Comparison of ENCODE assay signal across 8 mouse cellular contexts in genomic region chr2:152007783-152008182, GRCm38 (mm10). TPM values are rescaled to one million over a fixed set of nuclear protein-coding genes. Genes with fewer than 3 reads are reported as not detected.
A peak's percentile ranks its signal among the peaks of the same experiment; 100 is the strongest.
DNase-seq lines count a peak whose midpoint lies in the region; ATAC-seq and TF ChIP-seq lines count a peak whose summit lies in the region.

No protein-coding gene starts in this region.

- H3K27ac ChIP-seq in hindbrain, embryonic 16.5 days (ENCODE audit: low read depth, low read length): no peak overlapping the region
- H3K27ac ChIP-seq in hindbrain, embryonic 14.5 days: no peak overlapping the region
- H3K27ac ChIP-seq in bone marrow macrophage, adult 2 months (ENCODE audit: insufficient read depth, low read depth, low read length): no peak overlapping the region
- no peak overlapping the region for H3K27ac ChIP-seq in small intestine, adult 2 months (ENCODE audit: insufficient read depth, low read depth, low read length)

- H3K4me3 ChIP-seq in hindbrain, embryonic 16.5 days (ENCODE audit: low read length): no peak overlapping the region
- no peak overlapping the region for H3K4me3 ChIP-seq in hindbrain, embryonic 14.5 days (replicated peaks; ENCODE audit: low read length)
- no peak overlapping the region for H3K4me3 ChIP-seq in bone marrow macrophage, adult 2 months (ENCODE audit: insufficient read depth, low read length)
- H3K4me3 ChIP-seq in small intestine, adult 2 months (ENCODE audit: low read depth, low read length): no peak overlapping the region

- no peaks in the 10 kb centered on the region for H3K27me3 ChIP-seq in hindbrain, embryonic 16.5 days (replicated peaks; ENCODE audit: control insufficient read depth, insufficient read depth, low read length)
- no peaks in the 10 kb centered on the region for H3K27me3 ChIP-seq in hindbrain, embryonic 14.5 days (ENCODE audit: control insufficient read depth, insufficient read depth, low read length)
- H3K27me3 ChIP-seq in small intestine, adult 2 months (ENCODE audit: control insufficient read depth, insufficient read depth, low read length): no peaks in the 10 kb centered on the region

- no peaks in the 10 kb centered on the region for H3K9me3 ChIP-seq in hindbrain, embryonic 16.5 days (ENCODE audit: control insufficient read depth, low read length)
- H3K9me3 ChIP-seq in hindbrain, embryonic 14.5 days (ENCODE audit: control insufficient read depth, low read length): no peaks in the 10 kb centered on the region

- WGBS in hindbrain, embryonic 16.5 days: 60% methylated on average over 10 of the region's 10 CpGs
- 64% methylated on average over 10 of the region's 10 CpGs for WGBS in hindbrain, embryonic 14.5 days
- WGBS in small intestine, adult 2 months: 67% methylated on average over 10 of the region's 10 CpGs

- H3K4me2 ChIP-seq in hindbrain, embryonic 16.5 days (ENCODE audit: low read length): no peak overlapping the region
- H3K4me2 ChIP-seq in hindbrain, embryonic 14.5 days (replicated peaks): no peak overlapping the region

- TF ChIP-seq POLR2A in bone marrow macrophage, adult 2 months (IDR thresholded peaks at IDR 0.05; ENCODE audit: borderline replicate concordance, low read depth, low read length): no peak
- TF ChIP-seq POLR2A in small intestine, adult 2 months (IDR thresholded peaks at IDR 0.05; ENCODE audit: low read depth, low read length): no peak

- peak; percentile 48 for TF ChIP-seq CTCF in bone marrow macrophage, adult 2 months (IDR thresholded peaks at IDR 0.05; ENCODE audit: low read depth, low read length)
- TF ChIP-seq CTCF in small intestine, adult 2 months (IDR thresholded peaks at IDR 0.05; ENCODE audit: extremely low read depth, insufficient read length, insufficient replicate concordance, low read depth, low read length): peak; percentile 67

- H3K4me1 ChIP-seq in hindbrain, embryonic 16.5 days (ENCODE audit: control insufficient read depth, insufficient read depth, low read depth, low read length): no peaks in the 10 kb centered on the region
- 0 out of 2 replicates have a peak, but pooled peaks cover 2% of the 10 kb centered on the region for H3K4me1 ChIP-seq in hindbrain, embryonic 14.5 days (replicated peaks; ENCODE audit: control insufficient read depth, insufficient read depth, low read length)
- H3K4me1 ChIP-seq in bone marrow macrophage, adult 2 months (ENCODE audit: control insufficient read depth, insufficient read depth, low read length): no peaks in the 10 kb centered on the region; the same call in none of the 2 replicates
- peaks cover 34% of the 10 kb centered on the region for H3K4me1 ChIP-seq in small intestine, adult 2 months (ENCODE audit: control insufficient read depth, insufficient read depth, insufficient read length, low read length)

- ATAC-seq in hindbrain, embryonic 16.5 days: peak; percentile 34; the same call in 1 of the 2 replicates
- no peak for ATAC-seq in hindbrain, embryonic 14.5 days (ENCODE audit: low FRiP score)
- ATAC-seq in monocyte, adult 5-6 weeks (replicated peaks; ENCODE audit: insufficient number of reproducible peaks, low FRiP score, low TSS enrichment, poor library complexity, severe bottlenecking): no peak

- H3K36me3 ChIP-seq in hindbrain, embryonic 16.5 days (ENCODE audit: control insufficient read depth, insufficient read depth, low read length): no peaks in the 10 kb centered on the region
- H3K36me3 ChIP-seq in hindbrain, embryonic 14.5 days (replicated peaks; ENCODE audit: control insufficient read depth, insufficient read depth): no peaks in the 10 kb centered on the region
- peaks cover 31% of the 10 kb centered on the region for H3K36me3 ChIP-seq in small intestine, adult 2 months (ENCODE audit: control insufficient read depth, insufficient read depth, low read length)

- DNase-seq in hindbrain, embryonic 14.5 days (ENCODE audit: low spot score): no peak
- DNase-seq in right cerebral cortex, adult 2 months (ENCODE audit: low spot score in 2 of 2): peak; percentile 42 to 59
- no peak for DNase-seq in right cerebral cortex, postnatal 25 days
- DNase-seq in T-cell, adult 2 months (ENCODE audit: low spot score): no peak

- no peak overlapping the region for H3K9ac ChIP-seq in hindbrain, embryonic 16.5 days (ENCODE audit: low read depth, low read length)
- no peak overlapping the region for H3K9ac ChIP-seq in hindbrain, embryonic 14.5 days

RNA-seq across cellular contexts. Expression of gene Slc52a3, which starts 11.5 kb away (rescaled TPM):
- 1.8 and 2.3 TPM in 2 replicates for polyA plus RNA-seq in hindbrain, embryonic 16.5 days (2015; fragmentation: Nextera tagmentation; extraction: Ambion mirVana)
- polyA plus RNA-seq in hindbrain, embryonic 14.5 days (2014; fragmentation: Nextera tagmentation; extraction: Ambion mirVana): 0.73 and 1.4 TPM in 2 replicates
- 0.83 and 1.4 TPM in 2 replicates for polyA plus RNA-seq in bone marrow macrophage, adult 2 months (2012; ENCODE audit: insufficient read depth, insufficient read length, missing spikeins)
- polyA plus RNA-seq in small intestine, adult 2 months (2012; rRNA removed): 26.8 and 274 TPM in 2 replicates
- total RNA-seq in monocyte, adult 5-6 weeks (2017): 3.0 to 4.9 TPM (median 3.5 TPM) in 3 replicates

RNA-seq across cellular contexts. Expression of gene Fam110a, which starts 27.8 kb away (rescaled TPM):
- polyA plus RNA-seq in hindbrain, embryonic 16.5 days (2015; fragmentation: Nextera tagmentation; extraction: Ambion mirVana): 43.4 and 45.9 TPM in 2 replicates
- 39.8 and 42.7 TPM in 2 replicates for polyA plus RNA-seq in hindbrain, embryonic 14.5 days (2014; fragmentation: Nextera tagmentation; extraction: Ambion mirVana)
- polyA plus RNA-seq in bone marrow macrophage, adult 2 months (2012; ENCODE audit: insufficient read depth, insufficient read length, missing spikeins): 19.9 and 20.5 TPM in 2 replicates
- polyA plus RNA-seq in small intestine, adult 2 months (2012; rRNA removed): 10.7 and 14.0 TPM in 2 replicates
- total RNA-seq in monocyte, adult 5-6 weeks (2017): 0.64 to 5.5 TPM (median 3.1 TPM) in 3 replicates

Comparison
In these comparisons a context has a peak if more than half of its experiments do, and no peak if none do; other contexts are left out.
1. DNase-seq: peak in right cerebral cortex, adult 2 months (2 of 2); none in hindbrain, embryonic 14.5 days (single experiment), right cerebral cortex, postnatal 25 days (single experiment) and T-cell, adult 2 months (single experiment).